Mouse (Mus musculus): ENCODE data around the gene Fam160b1. TPM values are rescaled to one million over a fixed set of nuclear protein-coding genes. Genes with fewer than 3 reads are reported as not detected.

Fam160b1 gene
- polyA plus RNA-seq, 1 experiment from 2014 or later: 15.1 TPM

DNA sequence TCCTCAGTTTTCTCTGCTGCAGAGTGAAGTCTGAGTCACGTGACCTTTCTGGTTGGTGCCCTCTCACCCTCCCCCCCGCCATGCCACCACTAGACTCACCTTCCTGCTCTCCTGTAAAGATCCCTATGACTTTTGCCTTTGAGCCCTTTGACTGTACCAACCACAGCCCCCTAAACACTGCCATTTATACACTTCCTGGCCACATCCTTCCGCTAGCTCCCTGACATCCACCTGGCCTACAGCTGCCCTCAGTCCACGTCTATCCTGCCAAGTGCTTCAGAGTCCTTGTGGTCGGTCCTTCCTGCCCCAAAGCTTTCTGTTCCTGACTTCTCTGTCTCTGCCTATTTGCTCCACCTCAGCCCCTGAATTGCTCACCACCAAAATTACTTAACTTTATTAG lies 16.6 kb upstream of the Fam160b1 start:
- Histone ChIP-seq H3K4me1 (ENCODE audit: control insufficient read depth in 2 of 2, insufficient read depth in 2 of 2, low read length in 2 of 2) (peaks cover 2 to 5% of the 10 kb centered on the region in 2 experiments; a peak in 2 of 4 replicates), H3K4me2 (ENCODE audit: low read length) (no peak overlapping the region), H3K27me3 (ENCODE audit: control insufficient read depth, insufficient read depth, low read length) (no peaks in the 10 kb centered on the region), H3K9me3 (ENCODE audit: control insufficient read depth, low read length) (peaks cover 17% of the 10 kb centered on the region), H3K36me3 (ENCODE audit: control insufficient read depth, insufficient read depth, low read length) (no peaks in the 10 kb centered on the region), H3K4me3 (ENCODE audit: control insufficient read depth in 1 of 2, insufficient read depth in 1 of 2, low read depth in 1 of 2, low read length in 2 of 2) (no peak overlapping the region), H3K9ac (ENCODE audit: low read length) (no peak overlapping the region), H3K27ac (replicated peaks in 1 of 2; ENCODE audit: control insufficient read depth in 1 of 2, insufficient read depth in 1 of 2, low read depth in 2 of 2, low read length in 2 of 2) (no peak overlapping the region)
- WGBS: 75% methylated on average over 5 of the region's 5 CpGs
- no peak for ATAC-seq (ENCODE audit: insufficient number of reproducible peaks, insufficient read depth, low FRiP score, low read depth)

DNA sequence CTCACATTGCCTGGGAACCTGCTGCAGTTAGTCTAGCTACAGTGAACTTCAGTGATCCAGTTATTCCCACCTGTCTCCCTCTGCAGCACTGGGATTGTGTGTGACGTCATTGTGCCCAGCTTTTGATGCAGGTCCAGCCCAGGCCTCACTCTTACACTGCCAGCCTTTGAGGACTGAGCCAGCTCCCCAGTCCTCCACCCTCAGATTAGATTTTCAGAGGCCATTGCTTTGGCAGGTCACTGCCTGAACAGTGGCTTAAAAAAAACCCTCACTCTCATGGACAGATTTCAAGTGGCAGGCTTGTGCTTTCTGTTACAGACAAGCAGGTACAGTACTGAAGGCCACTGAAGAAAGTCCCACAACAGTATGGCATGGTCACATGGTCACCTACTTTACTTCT lies 15.8 kb upstream of the Fam160b1 start:
- peaks cover 2 to 5% of the 10 kb centered on the region in 2 experiments; a peak in 2 of 4 replicates for H3K4me1 ChIP-seq (ENCODE audit: control insufficient read depth in 2 of 2, insufficient read depth in 2 of 2, low read length in 2 of 2)

DNA sequence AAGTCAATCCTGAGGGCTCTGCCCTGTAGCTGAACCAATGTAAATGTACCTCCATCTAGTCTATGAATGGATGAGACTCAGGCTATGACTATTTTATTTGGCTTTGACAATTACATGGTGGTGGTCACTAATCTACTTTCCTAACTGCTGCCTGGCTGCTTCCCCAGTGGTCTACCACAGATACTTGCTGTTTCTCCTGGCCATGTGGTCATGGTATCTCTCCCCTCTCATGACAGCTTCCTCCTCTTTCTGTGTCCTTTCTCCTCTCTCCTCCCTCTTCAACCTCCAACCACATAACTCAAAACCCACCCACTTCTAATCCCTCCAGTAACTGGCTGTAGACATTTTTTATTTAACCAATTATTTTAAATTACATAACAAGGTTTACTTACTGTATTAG lies 11.4 kb upstream of the Fam160b1 start:
- ATAC-seq (ENCODE audit: insufficient number of reproducible peaks, insufficient read depth, low FRiP score, low read depth): no peak
- Histone ChIP-seq H3K9ac (ENCODE audit: low read length) (no peak overlapping the region), H3K4me3 (ENCODE audit: control insufficient read depth in 1 of 2, insufficient read depth in 1 of 2, low read depth in 1 of 2, low read length in 2 of 2) (no peak overlapping the region), H3K27ac (replicated peaks in 1 of 2; ENCODE audit: control insufficient read depth in 1 of 2, insufficient read depth in 1 of 2, low read depth in 2 of 2, low read length in 2 of 2) (no peak overlapping the region), H3K4me2 (ENCODE audit: low read length) (no peak overlapping the region), H3K36me3 (ENCODE audit: control insufficient read depth, insufficient read depth, low read length) (no peaks in the 10 kb centered on the region), H3K4me1 (ENCODE audit: control insufficient read depth in 2 of 2, insufficient read depth in 2 of 2, low read length in 2 of 2) (no peaks in the 10 kb centered on the region), H3K9me3 (ENCODE audit: control insufficient read depth, low read length) (peaks cover 17% of the 10 kb centered on the region), H3K27me3 (ENCODE audit: control insufficient read depth, insufficient read depth, low read length) (no peaks in the 10 kb centered on the region)

More for the DNA sequence above, 15.8 kb upstream of the Fam160b1 start:
- Histone ChIP-seq H3K9ac (ENCODE audit: low read length) (no peak overlapping the region), H3K36me3 (ENCODE audit: control insufficient read depth, insufficient read depth, low read length) (no peaks in the 10 kb centered on the region), H3K27ac (replicated peaks in 1 of 2; ENCODE audit: control insufficient read depth in 1 of 2, insufficient read depth in 1 of 2, low read depth in 2 of 2, low read length in 2 of 2) (no peak overlapping the region), H3K27me3 (ENCODE audit: control insufficient read depth, insufficient read depth, low read length) (no peaks in the 10 kb centered on the region), H3K4me3 (ENCODE audit: control insufficient read depth in 1 of 2, insufficient read depth in 1 of 2, low read depth in 1 of 2, low read length in 2 of 2) (no peak overlapping the region), H3K9me3 (ENCODE audit: control insufficient read depth, low read length) (peaks cover 17% of the 10 kb centered on the region), H3K4me2 (ENCODE audit: low read length) (no peak overlapping the region)
- no peak for ATAC-seq (ENCODE audit: insufficient number of reproducible peaks, insufficient read depth, low FRiP score, low read depth)
- 52% methylated on average over 1 of the region's 1 CpGs for WGBS

DNA sequence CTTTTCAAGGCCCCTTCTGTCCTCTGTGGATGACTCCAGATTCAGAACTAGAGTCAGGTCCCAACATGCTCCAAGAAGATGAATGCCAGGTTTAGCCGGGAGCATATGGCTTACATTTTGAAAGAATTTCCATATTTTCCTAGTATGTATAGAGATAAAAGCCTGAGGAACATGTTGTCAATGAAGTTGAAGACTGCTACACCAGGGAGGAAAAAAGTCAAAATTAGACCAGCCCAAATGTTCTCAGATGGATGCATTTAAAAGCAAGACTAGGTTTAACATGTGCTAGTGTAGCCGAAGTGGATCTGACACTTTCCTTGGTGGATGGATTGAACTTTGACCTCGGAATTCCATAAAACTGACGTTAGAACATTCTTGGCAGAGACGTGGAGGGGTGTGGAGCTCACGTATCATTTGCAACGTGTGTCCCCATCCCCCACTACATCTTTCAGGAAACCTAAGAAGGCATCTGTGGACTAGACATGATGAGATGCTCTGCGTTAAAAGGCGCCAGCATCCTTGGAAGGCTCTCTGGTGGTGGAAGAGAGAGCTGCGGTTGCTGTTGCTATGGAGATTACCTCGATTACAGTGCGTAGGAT lies 8.0 kb upstream of the Fam160b1 start:
- H3K4me2 ChIP-seq (ENCODE audit: low read length): no peak overlapping the region
- H3K4me1 ChIP-seq (ENCODE audit: control insufficient read depth in 2 of 2, insufficient read depth in 2 of 2, low read length in 2 of 2): peaks cover 4 to 8% of the 10 kb centered on the region in 2 experiments; a peak in 2 of 4 replicates
- 75% methylated on average over 12 of the region's 12 CpGs for WGBS
- no peak overlapping the region for H3K9ac ChIP-seq (ENCODE audit: low read length)
- no peak overlapping the region for H3K4me3 ChIP-seq (ENCODE audit: control insufficient read depth in 1 of 2, insufficient read depth in 1 of 2, low read depth in 1 of 2, low read length in 2 of 2)
- ATAC-seq (ENCODE audit: insufficient number of reproducible peaks, insufficient read depth, low FRiP score, low read depth): no peak
- H3K9me3 ChIP-seq (ENCODE audit: control insufficient read depth, low read length): peaks cover 5% of the 10 kb centered on the region
- H3K27me3 ChIP-seq (ENCODE audit: control insufficient read depth, insufficient read depth, low read length): no peaks in the 10 kb centered on the region
- no peak overlapping the region for H3K27ac ChIP-seq (replicated peaks in 1 of 2; ENCODE audit: control insufficient read depth in 1 of 2, insufficient read depth in 1 of 2, low read depth in 2 of 2, low read length in 2 of 2)
- no peaks in the 10 kb centered on the region for H3K36me3 ChIP-seq (ENCODE audit: control insufficient read depth, insufficient read depth, low read length)

DNA sequence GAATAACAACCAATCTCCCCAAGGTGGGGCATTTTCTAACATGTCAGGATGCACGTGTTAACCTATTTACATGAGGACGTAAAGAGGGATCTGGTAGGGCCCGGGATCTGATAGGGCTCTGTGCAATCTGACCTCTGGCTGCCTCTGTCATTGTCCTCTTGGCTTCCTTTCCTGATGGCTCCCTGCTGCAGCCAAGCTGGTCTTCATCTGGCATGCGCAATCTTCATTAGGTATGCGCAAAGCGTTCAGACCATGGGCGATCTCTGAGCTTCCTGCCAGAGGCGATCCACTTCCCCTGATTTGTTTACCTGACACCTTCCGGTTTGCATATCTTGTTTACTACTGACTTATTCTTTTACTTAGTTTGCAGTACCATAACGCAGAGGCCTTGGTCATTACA lies 7.3 kb upstream of the Fam160b1 start:
- Histone ChIP-seq H3K4me1 (ENCODE audit: control insufficient read depth in 2 of 2, insufficient read depth in 2 of 2, low read length in 2 of 2) (peaks cover 4 to 8% of the 10 kb centered on the region in 2 experiments; a peak in 3 of 4 replicates), H3K4me2 (ENCODE audit: low read length) (no peak overlapping the region), H3K36me3 (ENCODE audit: control insufficient read depth, insufficient read depth, low read length) (no peaks in the 10 kb centered on the region), H3K4me3 (ENCODE audit: control insufficient read depth in 1 of 2, insufficient read depth in 1 of 2, low read depth in 1 of 2, low read length in 2 of 2) (no peak overlapping the region), H3K9ac (ENCODE audit: low read length) (no peak overlapping the region), H3K27ac (replicated peaks in 1 of 2; ENCODE audit: control insufficient read depth in 1 of 2, insufficient read depth in 1 of 2, low read depth in 2 of 2, low read length in 2 of 2) (no peak overlapping the region), H3K9me3 (ENCODE audit: control insufficient read depth, low read length) (no peaks in the 10 kb centered on the region), H3K27me3 (ENCODE audit: control insufficient read depth, insufficient read depth, low read length) (no peaks in the 10 kb centered on the region)
- ATAC-seq (ENCODE audit: insufficient number of reproducible peaks, insufficient read depth, low FRiP score, low read depth): no peak
- 90% methylated on average over 10 of the region's 10 CpGs for WGBS

DNA sequence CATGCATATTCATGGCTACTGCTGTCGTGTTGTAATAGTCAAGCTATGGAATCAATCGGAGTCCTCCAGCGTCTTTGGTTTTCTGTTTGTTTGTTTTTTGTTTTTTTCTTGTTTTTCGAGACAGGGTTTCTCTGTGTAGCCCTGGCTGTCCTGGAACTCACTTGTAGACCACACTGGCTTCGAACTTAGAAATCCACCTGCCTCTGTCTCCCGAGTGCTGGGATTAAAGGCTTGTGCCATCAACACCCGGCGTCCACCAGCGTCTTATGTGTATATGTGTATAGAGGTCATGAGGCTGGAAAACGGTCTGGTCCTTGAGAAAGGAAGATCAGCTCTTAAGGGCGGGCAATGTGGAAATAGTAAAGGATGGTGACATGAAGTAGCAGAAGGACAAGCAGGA lies 6.4 kb upstream of the Fam160b1 start:
- WGBS: 92% methylated on average over 11 of the region's 11 CpGs

DNA sequence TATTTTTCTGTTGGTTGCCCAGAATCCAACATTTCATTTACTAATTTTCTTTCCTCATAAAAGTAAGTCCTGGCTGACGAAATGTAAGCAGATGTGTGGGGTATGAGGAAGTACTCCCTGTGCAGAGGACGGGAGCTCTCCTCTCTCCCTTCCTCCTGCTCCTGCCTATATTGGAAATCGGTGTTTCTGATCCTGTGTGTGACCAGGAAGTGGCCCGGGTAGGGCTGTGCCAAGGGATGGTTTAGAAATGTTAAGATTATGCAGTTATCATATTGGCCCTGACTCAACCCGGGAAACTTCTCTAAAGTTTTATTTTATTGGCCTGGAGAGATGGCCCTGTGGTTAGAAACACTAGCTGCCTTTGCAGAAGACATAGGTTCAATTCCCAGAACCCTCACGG lies 5.8 kb upstream of the Fam160b1 start:
- WGBS: 69% methylated on average over 6 of the region's 6 CpGs
- no peak overlapping the region for H3K4me3 ChIP-seq (ENCODE audit: control insufficient read depth in 1 of 2, insufficient read depth in 1 of 2, low read depth in 1 of 2, low read length in 2 of 2)
- peak overlapping the region in 1 of 2 experiments; percentile 74; a peak in 2 of 4 replicates for H3K27ac ChIP-seq (replicated peaks in 1 of 2; ENCODE audit: control insufficient read depth in 1 of 2, insufficient read depth in 1 of 2, low read depth in 2 of 2, low read length in 2 of 2)
- no peaks in the 10 kb centered on the region for H3K9me3 ChIP-seq (ENCODE audit: control insufficient read depth, low read length)
- ATAC-seq (ENCODE audit: insufficient number of reproducible peaks, insufficient read depth, low FRiP score, low read depth): no peak
- H3K4me1 ChIP-seq (ENCODE audit: control insufficient read depth in 2 of 2, insufficient read depth in 2 of 2, low read length in 2 of 2): peaks cover 7 to 23% of the 10 kb centered on the region in 2 experiments
- H3K9ac ChIP-seq (ENCODE audit: low read length): no peak overlapping the region
- no peaks in the 10 kb centered on the region for H3K36me3 ChIP-seq (ENCODE audit: control insufficient read depth, insufficient read depth, low read length)
- H3K27me3 ChIP-seq (ENCODE audit: control insufficient read depth, insufficient read depth, low read length): no peaks in the 10 kb centered on the region
- H3K4me2 ChIP-seq (ENCODE audit: low read length): no peak overlapping the region

More for the DNA sequence above, 6.4 kb upstream of the Fam160b1 start:
- no peak for ATAC-seq (ENCODE audit: insufficient number of reproducible peaks, insufficient read depth, low FRiP score, low read depth)
- H3K27ac ChIP-seq (replicated peaks in 1 of 2; ENCODE audit: control insufficient read depth in 1 of 2, insufficient read depth in 1 of 2, low read depth in 2 of 2, low read length in 2 of 2): no peak overlapping the region
- H3K4me3 ChIP-seq (ENCODE audit: control insufficient read depth in 1 of 2, insufficient read depth in 1 of 2, low read depth in 1 of 2, low read length in 2 of 2): no peak overlapping the region
- H3K4me2 ChIP-seq (ENCODE audit: low read length): no peak overlapping the region
- H3K9me3 ChIP-seq (ENCODE audit: control insufficient read depth, low read length): no peaks in the 10 kb centered on the region
- H3K27me3 ChIP-seq (ENCODE audit: control insufficient read depth, insufficient read depth, low read length): no peaks in the 10 kb centered on the region
- no peaks in the 10 kb centered on the region for H3K36me3 ChIP-seq (ENCODE audit: control insufficient read depth, insufficient read depth, low read length)
- no peak overlapping the region for H3K9ac ChIP-seq (ENCODE audit: low read length)
- peaks cover 7 to 17% of the 10 kb centered on the region in 2 experiments; a peak in 3 of 4 replicates for H3K4me1 ChIP-seq (ENCODE audit: control insufficient read depth in 2 of 2, insufficient read depth in 2 of 2, low read length in 2 of 2)

All from heart, embryonic 14.5 days (tissue).